Mouse (Mus musculus): ENCODE data around the gene Fcgrt. TPM values are rescaled to one million over a fixed set of nuclear protein-coding genes. Genes with fewer than 3 reads are reported as not detected.
A peak's percentile ranks its signal among the peaks of the same experiment; 100 is the strongest.

Gene Fcgrt
- polyA plus RNA-seq, 1 experiment from 2014 or later = 14.1 TPM

DNA sequence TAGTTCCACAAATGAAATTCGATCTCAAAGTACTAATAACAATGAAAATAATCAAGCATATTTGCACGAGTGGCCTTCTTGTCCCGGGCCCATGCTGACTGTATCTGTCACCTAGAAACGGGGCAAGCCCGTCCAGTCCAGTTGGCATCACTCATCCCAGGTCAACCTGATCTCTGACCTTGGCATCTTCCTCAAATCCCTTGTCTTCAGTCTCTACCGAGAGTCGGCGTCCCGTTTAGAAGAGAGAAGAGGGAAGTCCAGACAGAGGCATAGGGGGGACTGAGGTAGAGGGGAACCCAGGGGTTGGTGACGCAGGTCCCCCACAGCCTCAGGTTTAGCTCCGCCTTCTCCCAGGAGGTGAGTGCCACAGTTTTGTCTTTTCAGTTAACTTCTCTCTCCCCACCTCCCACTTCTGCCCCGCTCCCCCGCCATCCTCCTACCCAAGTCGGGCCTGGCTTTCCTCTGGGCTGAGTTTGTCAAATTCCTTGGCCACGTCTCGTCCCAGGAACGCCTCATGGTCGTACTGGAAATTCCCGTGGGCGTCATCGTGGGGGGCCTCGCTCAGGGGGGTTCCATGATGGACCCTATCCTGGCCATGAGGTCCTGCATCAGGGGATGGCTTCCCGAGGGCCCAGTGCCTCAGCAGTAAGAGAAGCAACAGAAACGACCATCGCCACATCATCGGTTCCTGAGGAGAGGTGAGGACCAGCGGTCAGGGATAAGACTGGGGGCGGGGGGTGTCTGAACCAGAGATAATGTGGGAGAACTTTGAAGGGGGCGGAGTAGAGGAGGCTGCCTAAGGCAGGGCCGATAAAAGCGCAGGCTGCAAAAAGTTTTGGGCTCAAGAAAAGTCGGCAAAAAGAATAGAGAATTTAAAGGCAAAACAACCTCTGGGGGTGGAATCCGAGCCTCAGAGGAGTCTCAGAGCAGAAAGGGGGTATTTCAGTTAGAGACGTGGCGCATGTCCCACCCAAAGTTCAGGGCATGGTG lies 12.4 kb downstream of the Fcgrt start:
- no peak overlapping the region for H3K27ac ChIP-seq

DNA sequence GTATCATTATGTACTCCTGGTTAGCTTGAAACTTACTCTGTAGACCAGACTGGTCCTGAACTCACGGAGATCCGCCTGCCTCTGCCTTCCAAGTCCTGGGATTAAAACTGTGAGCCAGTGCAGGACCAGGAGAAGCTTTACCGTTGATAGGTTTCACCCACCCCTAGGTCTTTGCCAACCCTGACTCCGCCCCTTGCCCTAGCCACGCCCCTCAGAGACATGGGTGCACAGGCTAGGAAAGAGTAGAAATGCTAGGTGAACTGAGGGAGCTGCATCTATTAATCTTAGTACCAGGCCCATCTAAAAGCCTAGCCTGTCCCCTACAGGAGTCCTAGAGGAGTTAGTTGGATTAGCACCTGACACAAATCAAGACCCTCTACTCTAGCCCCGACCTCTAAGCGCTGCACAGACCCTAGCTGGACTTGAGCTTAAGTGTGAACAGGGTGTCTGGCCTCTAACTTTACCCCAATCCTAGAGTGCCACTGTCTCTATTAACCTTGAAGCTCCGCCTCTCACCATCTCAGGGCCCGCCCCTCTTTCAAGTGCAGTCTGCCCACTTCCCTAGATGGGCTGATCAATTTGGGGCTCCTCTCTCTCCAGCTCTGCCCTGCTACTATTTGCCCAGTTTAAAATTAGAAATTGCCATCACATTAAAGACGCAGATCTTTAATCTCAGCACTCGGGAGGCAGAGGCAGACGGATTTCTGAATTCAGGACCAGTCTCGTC lies 13.2 kb downstream of the Fcgrt start:
- H3K9me3 ChIP-seq = no peaks in the 10 kb centered on the region
- peak overlapping the region; percentile 69; the same call in 1 of the 2 replicates for H3K4me2 ChIP-seq (replicated peaks)
- no peak overlapping the region; the same call in 1 of the 2 replicates for H3K4me3 ChIP-seq
- H3K9ac ChIP-seq = no peak overlapping the region
- H3K27ac ChIP-seq = no peak overlapping the region
- WGBS = 83% methylated on average over 13 of the region's 13 CpGs
- ATAC-seq (ENCODE audit: low FRiP score, low read depth) = no peak
- peaks cover 18% of the 10 kb centered on the region for H3K36me3 ChIP-seq
- peaks cover 12% of the 10 kb centered on the region; the same call in 1 of the 2 replicates for H3K4me1 ChIP-seq
- no peaks in the 10 kb centered on the region; the same call in 1 of the 2 replicates for H3K27me3 ChIP-seq (replicated peaks)

More for the DNA sequence above, 12.4 kb downstream of the Fcgrt start:
- Histone ChIP-seq H3K4me2 (replicated peaks) (peak overlapping the region; percentile 69), H3K36me3 (peaks cover 12% of the 10 kb centered on the region), H3K9ac (peak overlapping the region; percentile 56), H3K9me3 (no peaks in the 10 kb centered on the region), H3K27me3 (replicated peaks) (no peaks in the 10 kb centered on the region; the same call in 1 of the 2 replicates), H3K4me1 (peaks cover 12% of the 10 kb centered on the region; the same call in 1 of the 2 replicates), H3K4me3 (peak overlapping the region; percentile 45)
- 15% methylated on average over 35 of the region's 35 CpGs for WGBS
- ATAC-seq (ENCODE audit: low FRiP score, low read depth) = peak; percentile 52; the same call in 1 of the 2 replicates

DNA sequence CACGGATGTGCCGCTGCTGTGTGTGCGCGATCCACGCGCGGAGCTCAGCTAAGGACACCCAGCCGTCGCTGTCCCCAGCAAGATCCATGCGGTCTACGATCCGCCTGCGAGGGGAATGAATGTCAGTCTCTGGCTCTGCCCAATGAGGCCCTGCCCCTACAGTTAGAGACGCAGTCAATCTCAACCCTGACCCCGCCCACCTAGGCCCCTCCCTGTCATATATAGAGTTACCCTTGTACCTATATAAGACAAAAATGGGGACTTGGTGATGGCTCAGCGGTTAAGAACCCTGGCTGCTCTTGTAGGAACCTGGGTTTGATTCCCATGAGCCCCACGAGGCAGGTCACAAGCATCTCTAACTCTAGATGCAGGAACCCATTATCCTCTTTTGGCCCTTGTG lies 15.1 kb downstream of the Fcgrt start:
- H3K36me3 ChIP-seq = peaks cover 24% of the 10 kb centered on the region
- H3K4me1 ChIP-seq = peaks cover 12% of the 10 kb centered on the region; the same call in 1 of the 2 replicates
- no peaks in the 10 kb centered on the region for H3K9me3 ChIP-seq
- no peaks in the 10 kb centered on the region; the same call in 1 of the 2 replicates for H3K27me3 ChIP-seq (replicated peaks)
- H3K9ac ChIP-seq = no peak overlapping the region
- no peak overlapping the region for H3K27ac ChIP-seq
- H3K4me3 ChIP-seq = no peak overlapping the region
- H3K4me2 ChIP-seq (replicated peaks) = no peak overlapping the region
- 87% methylated on average over 17 of the region's 17 CpGs for WGBS
- no peak for ATAC-seq (ENCODE audit: low FRiP score, low read depth)

DNA sequence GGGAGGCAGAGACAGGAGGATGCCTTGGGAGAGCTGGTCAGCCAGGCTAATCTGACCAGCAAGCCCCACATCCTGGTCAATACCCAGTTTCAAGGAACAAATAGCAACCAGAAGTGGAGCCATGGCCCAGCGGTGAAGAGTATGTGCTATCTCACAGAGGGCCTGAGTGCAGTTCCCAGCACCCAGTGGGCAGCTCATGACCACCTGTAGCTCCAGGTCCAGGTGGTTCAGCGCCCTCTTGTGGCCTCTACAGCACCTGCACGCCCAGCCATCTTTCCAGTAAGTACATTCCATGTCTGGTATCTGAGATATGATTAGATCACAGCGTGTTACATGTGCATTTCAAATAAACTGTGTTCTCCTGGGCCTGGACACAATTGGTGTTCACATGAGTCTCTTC lies 17.6 kb downstream of the Fcgrt start:
- no peak overlapping the region for H3K27ac ChIP-seq
- H3K4me3 ChIP-seq = no peak overlapping the region
- no peak overlapping the region for H3K9ac ChIP-seq
- no peaks in the 10 kb centered on the region for H3K9me3 ChIP-seq
- no peak overlapping the region for H3K4me2 ChIP-seq (replicated peaks)
- 0 out of 2 replicates have a peak, but pooled peaks cover 1% of the 10 kb centered on the region for H3K4me1 ChIP-seq
- 80% methylated on average over 4 of the region's 4 CpGs for WGBS
- no peaks in the 10 kb centered on the region for H3K27me3 ChIP-seq (replicated peaks)
- H3K36me3 ChIP-seq = peaks cover 34% of the 10 kb centered on the region
- no peak for ATAC-seq (ENCODE audit: low FRiP score, low read depth)

DNA sequence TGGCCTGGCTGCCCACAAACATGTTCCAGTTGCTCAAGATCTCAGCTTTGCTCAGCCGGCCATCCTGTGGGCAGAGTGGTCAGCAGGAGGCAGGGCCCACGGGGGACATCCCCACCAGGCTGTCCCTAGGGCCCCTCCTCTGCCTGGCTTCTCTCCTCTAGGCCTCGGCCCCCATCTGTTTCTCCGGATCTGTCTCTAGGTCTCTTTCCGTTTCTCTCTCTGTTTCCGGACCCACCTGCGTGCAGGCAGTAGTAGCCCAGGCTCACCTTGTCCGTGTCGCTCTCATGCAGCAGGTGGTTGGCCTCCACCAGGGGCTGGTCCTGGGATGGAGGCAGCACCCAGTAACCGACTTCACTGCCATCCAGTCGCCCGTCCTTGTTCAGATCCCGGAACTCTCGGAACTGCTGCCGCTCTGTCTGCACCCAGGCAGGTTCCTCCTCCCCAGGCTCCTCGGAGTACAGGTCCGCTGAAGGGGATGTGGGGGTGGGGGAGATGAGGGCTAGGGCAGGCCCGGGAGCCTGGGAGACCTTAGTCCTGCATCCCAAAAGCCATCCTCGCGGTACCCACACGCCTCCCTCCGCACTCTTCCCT lies 20.3 kb downstream of the Fcgrt start:
- Histone ChIP-seq H3K4me3 (no peak overlapping the region), H3K27ac (no peak overlapping the region), H3K9ac (no peak overlapping the region), H3K4me2 (replicated peaks) (no peak overlapping the region), H3K4me1 (no peaks in the 10 kb centered on the region), H3K27me3 (replicated peaks) (no peaks in the 10 kb centered on the region), H3K9me3 (no peaks in the 10 kb centered on the region), H3K36me3 (peaks cover 31% of the 10 kb centered on the region)
- 87% methylated on average over 22 of the region's 22 CpGs for WGBS
- no peak for ATAC-seq (ENCODE audit: low FRiP score, low read depth)

DNA sequence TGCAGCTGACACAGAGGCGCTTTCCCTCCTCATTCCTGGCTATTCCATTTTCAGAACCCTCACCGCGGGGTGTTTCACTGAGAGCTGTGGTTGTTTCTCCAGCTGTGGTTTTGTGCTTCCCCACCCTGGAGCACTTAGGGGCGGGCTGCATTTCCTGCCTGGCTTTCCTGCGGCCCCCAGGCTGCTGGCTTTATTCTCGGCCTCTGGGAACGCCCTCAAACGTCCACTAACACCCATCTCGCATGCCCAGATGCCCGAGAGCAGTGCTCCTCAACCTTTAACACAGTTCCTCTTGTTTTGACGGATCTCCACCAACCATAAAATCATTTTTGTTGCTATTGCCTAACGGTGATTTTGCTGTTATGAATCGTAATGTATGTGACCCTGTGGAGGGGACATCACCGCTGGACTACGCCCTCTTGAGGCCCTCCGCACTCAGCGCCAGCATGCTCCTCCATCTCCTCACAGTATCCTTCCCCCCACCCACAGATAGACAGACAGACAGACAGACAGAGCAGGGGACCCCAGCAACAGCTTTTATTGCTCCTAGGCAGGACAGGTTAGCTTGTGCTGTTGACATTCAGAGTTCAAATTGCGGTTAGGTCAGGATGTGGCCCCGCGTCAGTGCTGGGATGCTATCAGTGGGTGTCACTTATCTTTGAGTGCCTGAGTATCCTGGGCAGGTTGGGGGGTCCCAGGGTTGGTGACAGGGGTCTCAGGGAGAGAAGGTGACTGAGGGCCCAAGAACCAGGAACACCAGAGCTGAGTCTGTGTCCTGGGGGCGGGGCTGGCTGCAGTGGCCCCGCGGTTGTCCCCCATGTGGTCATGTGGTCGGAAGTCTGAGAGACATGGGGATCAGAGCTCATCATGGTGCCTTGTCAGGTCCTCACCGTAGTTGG lies 21.0 kb downstream of the Fcgrt start:
- H3K4me2 ChIP-seq (replicated peaks) = 0 out of 2 replicates have a peak overlapping the region, but pooled peaks have one; percentile 2
- H3K4me1 ChIP-seq = no peaks in the 10 kb centered on the region
- H3K9me3 ChIP-seq = no peaks in the 10 kb centered on the region
- WGBS = 61% methylated on average over 25 of the region's 25 CpGs
- ATAC-seq (ENCODE audit: low FRiP score, low read depth) = no peak
- H3K27me3 ChIP-seq (replicated peaks) = no peaks in the 10 kb centered on the region
- peaks cover 31% of the 10 kb centered on the region for H3K36me3 ChIP-seq
- no peak overlapping the region for H3K9ac ChIP-seq
- H3K27ac ChIP-seq = no peak overlapping the region
- no peak overlapping the region for H3K4me3 ChIP-seq

DNA sequence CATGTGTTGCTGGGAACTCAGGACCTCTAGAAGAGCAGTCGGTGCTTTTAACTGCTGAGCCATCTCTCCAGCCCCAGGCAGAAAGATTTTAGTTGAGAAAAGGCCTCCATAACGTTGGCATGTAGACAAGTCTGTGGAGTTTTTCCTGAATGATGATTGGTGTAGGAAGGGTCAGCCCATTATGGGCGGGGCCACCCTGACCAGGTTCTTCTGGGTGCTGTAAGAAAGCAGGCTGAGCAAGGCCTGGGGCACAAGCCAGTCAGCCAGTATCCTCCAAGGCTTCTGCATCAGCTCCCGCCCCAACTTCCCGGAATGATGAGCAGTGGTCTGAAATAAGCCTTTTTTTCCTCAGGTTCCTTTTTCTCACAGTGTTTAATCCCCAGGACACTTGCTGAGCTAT lies 22.6 kb downstream of the Fcgrt start:
- Histone ChIP-seq H3K27ac (no peak overlapping the region), H3K4me2 (replicated peaks) (no peak overlapping the region), H3K9me3 (no peaks in the 10 kb centered on the region), H3K4me1 (no peaks in the 10 kb centered on the region), H3K9ac (no peak overlapping the region), H3K36me3 (peaks cover 38% of the 10 kb centered on the region), H3K27me3 (replicated peaks) (no peaks in the 10 kb centered on the region), H3K4me3 (no peak overlapping the region)
- WGBS = 53% methylated on average over 5 of the region's 5 CpGs
- ATAC-seq (ENCODE audit: low FRiP score, low read depth) = no peak

DNA sequence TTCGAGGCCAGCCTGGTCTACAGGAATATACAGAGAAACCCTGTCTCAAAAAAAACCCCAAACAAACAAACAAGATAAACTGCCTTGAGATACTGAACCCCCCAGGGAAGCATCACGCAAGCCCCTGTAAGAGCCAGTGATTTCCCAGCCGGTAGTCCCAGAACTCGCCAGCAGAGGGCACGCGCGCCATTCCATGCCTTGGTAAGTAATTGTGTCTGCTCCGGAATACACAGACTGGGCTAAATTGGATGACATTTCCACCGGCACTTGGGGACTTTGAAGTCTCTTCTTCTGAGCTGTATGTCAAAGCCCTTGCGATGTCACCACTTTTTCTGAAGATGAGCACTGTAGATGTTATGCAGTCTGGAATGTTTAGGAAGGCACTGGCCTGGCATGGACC lies 23.8 kb downstream of the Fcgrt start:
- H3K36me3 ChIP-seq = peaks cover 39% of the 10 kb centered on the region
- H3K4me1 ChIP-seq = no peaks in the 10 kb centered on the region
- no peak overlapping the region for H3K4me3 ChIP-seq
- H3K27me3 ChIP-seq (replicated peaks) = no peaks in the 10 kb centered on the region
- H3K9me3 ChIP-seq = no peaks in the 10 kb centered on the region
- H3K9ac ChIP-seq = no peak overlapping the region
- H3K4me2 ChIP-seq (replicated peaks) = no peak overlapping the region
- H3K27ac ChIP-seq = no peak overlapping the region
- ATAC-seq (ENCODE audit: low FRiP score, low read depth) = 0 out of 2 replicates have a peak, but pooled peaks have one; percentile 19
- 1% methylated on average over 10 of the region's 10 CpGs for WGBS

DNA sequence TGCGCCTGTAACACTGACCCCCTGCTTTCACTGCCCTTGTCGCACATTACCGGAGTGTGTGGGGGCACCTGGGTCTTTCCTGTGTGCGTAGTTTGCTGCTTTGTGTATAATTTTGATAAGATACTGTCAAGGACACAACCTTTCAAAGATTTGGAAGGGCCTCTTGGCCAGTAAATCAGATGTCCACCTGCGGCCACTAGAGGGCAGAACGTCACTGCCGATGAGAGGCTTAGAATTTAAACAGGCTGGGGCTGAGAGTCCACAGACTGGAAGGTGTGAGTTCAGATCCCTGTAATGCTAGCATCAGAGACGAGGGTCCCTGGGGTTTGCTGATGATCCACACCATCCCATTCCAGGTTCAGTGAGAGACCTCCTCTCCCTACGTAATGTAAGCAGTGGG lies 25.1 kb downstream of the Fcgrt start:
- Histone ChIP-seq H3K9ac (no peak overlapping the region), H3K9me3 (no peaks in the 10 kb centered on the region), H3K27me3 (replicated peaks) (no peaks in the 10 kb centered on the region), H3K4me1 (no peaks in the 10 kb centered on the region), H3K4me2 (replicated peaks) (no peak overlapping the region), H3K36me3 (peaks cover 43% of the 10 kb centered on the region), H3K4me3 (no peak overlapping the region), H3K27ac (no peak overlapping the region)
- WGBS = 40% methylated on average over 9 of the region's 9 CpGs
- 0 out of 2 replicates have a peak, but pooled peaks have one; percentile 31 for ATAC-seq (ENCODE audit: low FRiP score, low read depth)

DNA sequence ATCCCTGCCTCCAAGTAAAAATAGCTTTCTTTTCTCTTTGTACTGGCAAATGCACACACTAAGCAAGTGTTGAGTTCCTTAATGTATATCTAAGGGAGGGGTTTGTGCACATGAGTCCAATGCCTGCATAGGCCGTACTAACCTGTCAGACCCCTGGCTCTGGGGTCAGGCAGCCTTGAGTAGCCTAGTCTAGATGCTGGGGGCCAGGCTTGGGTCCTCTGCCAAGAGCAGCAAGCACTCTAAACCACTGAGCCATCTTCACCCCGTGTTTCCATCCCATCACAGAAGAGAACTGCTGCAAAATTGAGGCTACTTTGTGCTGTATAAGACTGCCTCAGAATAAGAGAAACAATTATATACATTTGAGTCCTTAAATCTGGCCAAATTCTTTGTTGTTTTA lies 25.8 kb downstream of the Fcgrt start:
- H3K4me3 ChIP-seq = no peak overlapping the region
- no peak overlapping the region for H3K9ac ChIP-seq
- no peak overlapping the region for H3K27ac ChIP-seq
- H3K4me1 ChIP-seq = no peaks in the 10 kb centered on the region
- H3K4me2 ChIP-seq (replicated peaks) = no peak overlapping the region
- H3K36me3 ChIP-seq = peaks cover 40% of the 10 kb centered on the region
- 94% methylated on average over 2 of the region's 2 CpGs for WGBS
- ATAC-seq (ENCODE audit: low FRiP score, low read depth) = no peak
- no peaks in the 10 kb centered on the region for H3K27me3 ChIP-seq (replicated peaks)
- H3K9me3 ChIP-seq = no peaks in the 10 kb centered on the region

DNA sequence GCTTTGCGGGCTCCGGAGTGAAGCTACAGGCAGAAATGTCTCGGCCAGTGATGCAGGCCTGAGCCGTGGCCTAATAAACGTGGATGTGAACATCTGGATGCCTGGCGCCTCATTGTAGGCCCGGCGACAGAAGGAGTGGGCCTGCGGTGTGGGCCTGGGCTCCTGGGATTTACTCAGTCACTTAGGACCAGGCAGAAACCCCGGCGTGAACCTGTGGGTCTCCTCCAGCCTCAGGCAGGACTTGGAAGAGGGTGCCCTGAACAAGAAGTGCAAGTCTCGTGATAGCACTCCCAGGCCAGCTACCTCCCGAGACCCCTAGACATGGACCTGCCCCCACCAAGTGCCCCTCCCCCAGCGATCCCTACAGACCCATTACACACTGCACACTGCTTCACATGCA lies 26.3 kb downstream of the Fcgrt start:
- 89% methylated on average over 14 of the region's 14 CpGs for WGBS

More for the DNA sequence above, 26.3 kb downstream of the Fcgrt start:
- peaks cover 38% of the 10 kb centered on the region for H3K36me3 ChIP-seq
- no peak overlapping the region for H3K27ac ChIP-seq
- no peaks in the 10 kb centered on the region for H3K27me3 ChIP-seq (replicated peaks)
- no peak overlapping the region for H3K4me2 ChIP-seq (replicated peaks)
- no peak overlapping the region for H3K4me3 ChIP-seq
- no peaks in the 10 kb centered on the region for H3K9me3 ChIP-seq
- H3K4me1 ChIP-seq = no peaks in the 10 kb centered on the region
- 0 out of 2 replicates have a peak overlapping the region, but pooled peaks have one; percentile 2 for H3K9ac ChIP-seq
- no peak for ATAC-seq (ENCODE audit: low FRiP score, low read depth)

All from neural tube, embryonic 12.5 days (tissue).